Mouse (Mus musculus): Measurements from ENCODE around the gene Sptan1.
"Not testable (repeated sequence)": the region's sequence is repeated elsewhere in the genome, so short reads cannot be mapped to it uniquely, and the experiment has no call there.

Sptan1 gene

DNA sequence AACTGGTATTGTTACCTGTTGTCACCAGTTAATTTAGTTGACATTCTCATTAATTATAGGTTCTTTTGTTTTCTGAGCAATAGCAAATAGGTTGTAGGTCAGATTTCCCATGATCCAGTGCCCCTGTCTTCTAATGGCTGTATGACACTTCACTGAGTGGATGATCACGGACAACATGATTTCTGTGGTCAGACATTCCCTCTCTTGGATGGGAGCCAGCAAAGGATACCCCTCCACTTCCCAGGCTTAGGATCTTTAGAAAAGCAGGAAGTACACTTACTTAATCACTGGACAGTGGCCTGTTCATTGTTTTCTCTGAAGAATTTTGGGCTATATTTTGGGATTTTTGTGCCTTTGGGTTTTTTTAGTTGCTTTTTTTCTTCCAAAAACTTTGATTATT is 43.7 kb downstream of the Sptan1 start:
- no peak for DNase-seq (ENCODE audit: low spot score in 2 of 2)

- no peak for DNase-seq (ENCODE audit: low spot score in 2 of 2)
Observed at GRCm38 (mm10) chr2:30010840-30011281, 45.5 kb downstream of the Sptan1 start.

- no peak for DNase-seq (ENCODE audit: low spot score in 2 of 2)
Observed at GRCm38 (mm10) chr2:30014326-30014966, 49.1 kb downstream of the Sptan1 start.

- DNase-seq (ENCODE audit: low spot score in 2 of 2), result no peak
Observed at GRCm38 (mm10) chr2:30025454-30025853, 60.1 kb downstream of the Sptan1 start.

DNA sequence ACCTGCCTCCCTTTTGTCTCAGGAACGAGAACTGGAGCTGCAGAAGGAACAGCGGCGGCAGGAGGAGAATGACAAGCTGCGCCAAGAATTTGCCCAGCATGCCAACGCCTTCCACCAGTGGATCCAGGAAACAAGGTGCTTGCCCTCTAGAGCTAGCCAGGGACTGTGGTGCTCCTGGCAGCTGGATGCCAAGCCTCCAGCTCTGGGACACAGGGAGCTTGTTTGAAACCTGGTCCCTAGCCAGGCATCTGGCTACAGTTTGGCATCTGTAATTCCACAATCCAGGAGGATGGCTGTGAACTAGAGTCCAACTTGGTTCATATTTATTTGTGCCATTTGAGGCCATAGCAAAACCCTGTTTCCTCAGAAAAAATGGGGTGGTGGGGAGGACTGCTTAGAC is 61.6 kb downstream of the Sptan1 start:
- DNase-seq (ENCODE audit: low spot score in 2 of 2), result no peak

DNA sequence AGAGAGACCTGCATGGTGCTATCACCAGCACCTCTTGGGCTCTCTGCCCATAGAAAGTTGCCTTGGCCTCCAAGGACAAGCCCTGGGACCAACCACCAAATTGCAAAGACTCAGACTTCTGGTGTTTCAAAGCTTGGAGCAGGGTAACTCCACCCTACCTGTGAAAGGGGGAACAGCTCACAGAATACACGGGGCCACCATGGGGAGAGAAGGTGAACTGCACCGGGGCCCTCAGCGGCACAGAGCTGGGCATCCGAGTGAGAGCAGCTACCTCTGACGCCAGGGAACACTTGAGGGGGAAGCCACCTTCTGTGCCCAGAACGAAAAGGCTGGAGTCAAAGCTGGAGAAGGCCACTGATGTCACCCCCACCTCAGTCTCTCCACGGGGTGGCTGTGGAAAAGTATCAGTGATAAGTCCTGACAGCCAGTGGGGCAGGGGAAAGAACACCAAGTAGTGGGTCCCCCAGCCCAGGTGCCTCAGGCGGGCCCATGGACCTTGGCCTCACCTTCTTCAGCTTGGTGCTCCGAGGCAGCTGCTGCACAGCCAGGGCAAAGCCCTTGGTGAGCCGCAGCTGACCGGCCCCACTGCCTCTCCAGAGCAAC is 67.0 kb downstream of the Sptan1 start:
- peak in 1 of 2 experiments; percentile 24 for DNase-seq (ENCODE audit: low spot score in 2 of 2)

GRCm38 (mm10) chr2:30032957-30033356 is 67.6 kb downstream of the Sptan1 start:
- no peak for DNase-seq (ENCODE audit: low spot score in 2 of 2)

DNA sequence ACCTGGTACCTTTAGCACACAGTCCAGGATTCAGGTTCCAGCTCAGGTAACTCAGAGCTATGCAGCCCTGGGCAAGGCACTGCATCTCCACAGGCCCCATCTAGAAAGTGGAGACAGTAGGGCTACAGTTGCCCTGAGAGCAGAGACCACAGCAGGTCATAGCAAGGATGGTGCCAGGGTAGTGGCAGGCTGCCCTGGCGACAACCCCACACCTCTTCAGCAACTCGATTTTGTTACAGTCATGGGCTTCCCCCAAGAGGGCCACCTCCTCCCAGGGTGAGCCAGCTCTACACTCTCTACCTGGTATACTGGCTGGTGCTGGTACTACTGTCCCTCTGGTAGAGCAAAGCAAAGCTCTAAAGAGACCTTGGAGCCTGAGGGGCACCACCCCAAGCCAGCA is 72.4 kb downstream of the Sptan1 start:
- DNase-seq (ENCODE audit: low spot score in 2 of 2), result no peak

GRCm38 (mm10) chr2:30038370-30038769 is 73.0 kb downstream of the Sptan1 start:
- DNase-seq (ENCODE audit: low spot score in 2 of 2), result no peak

DNA sequence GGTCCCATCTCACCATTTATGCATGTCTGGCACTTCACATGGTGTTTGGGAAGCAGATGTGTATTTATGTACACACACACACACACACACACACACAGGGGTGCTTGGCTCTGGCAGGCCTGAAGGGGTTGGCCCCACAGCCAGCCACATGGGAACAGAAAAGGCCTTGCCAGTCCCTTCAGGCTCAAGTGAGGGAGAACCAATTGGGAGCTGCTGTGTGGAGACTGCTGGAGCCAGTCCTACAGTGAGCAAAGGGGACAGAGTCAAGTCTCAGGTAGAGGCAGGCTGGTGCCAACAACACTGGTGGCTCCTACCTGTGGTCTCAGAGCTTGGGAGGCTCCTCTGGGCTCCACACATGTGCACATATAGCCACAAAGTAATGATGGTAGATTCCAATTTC is 74.3 kb downstream of the Sptan1 start:
- no peak for DNase-seq (ENCODE audit: low spot score in 2 of 2)

- peak in 1 of 2 experiments; percentile 78 for DNase-seq (ENCODE audit: low spot score in 2 of 2)
Observed at GRCm38 (mm10) chr2:30042445-30042844, 77.1 kb downstream of the Sptan1 start.

DNA sequence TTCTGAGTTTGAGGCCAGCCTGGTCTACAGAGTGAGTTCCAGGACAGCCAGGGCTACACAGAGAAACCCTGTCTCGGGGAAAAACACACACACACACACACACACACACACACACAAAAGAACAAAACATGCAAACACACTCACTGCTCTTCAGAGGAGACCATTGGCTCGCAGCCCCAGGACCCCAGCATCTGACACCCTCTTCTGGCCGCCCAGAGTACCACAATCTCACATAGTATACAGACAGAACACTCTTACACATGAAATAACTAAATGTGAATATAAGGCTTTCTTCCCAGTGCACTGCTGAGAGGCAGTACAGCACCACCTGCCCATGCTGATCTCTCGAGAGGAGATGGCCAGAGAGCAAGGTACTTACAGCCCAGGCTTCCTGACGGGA is 79.2 kb downstream of the Sptan1 start:
- no peak for DNase-seq (ENCODE audit: low spot score in 2 of 2)

DNA sequence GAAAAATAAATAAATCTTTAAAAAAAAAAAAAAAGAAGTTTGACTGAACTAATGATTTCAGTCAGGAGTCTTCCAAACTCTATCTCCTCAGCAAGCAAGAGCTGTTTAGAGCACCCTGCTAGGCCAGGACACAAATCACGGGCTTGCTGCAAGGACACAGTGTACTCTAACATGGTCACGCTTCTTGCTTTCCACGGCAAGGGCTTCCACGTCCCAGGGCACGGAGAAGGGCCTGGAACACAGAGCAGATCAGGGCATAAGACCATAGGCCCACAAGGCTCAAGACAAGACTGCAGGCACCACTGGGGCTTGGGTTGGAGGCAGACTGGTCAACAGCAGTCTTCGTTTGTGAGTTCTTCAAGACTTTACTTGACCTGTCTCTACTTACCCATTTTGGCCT is 81.8 kb downstream of the Sptan1 start:
- DNase-seq (ENCODE audit: low spot score in 2 of 2), result no peak

GRCm38 (mm10) chr2:30048101-30048501 is 82.7 kb downstream of the Sptan1 start:
- no peak for DNase-seq (ENCODE audit: low spot score in 2 of 2)

- peak; percentile 91 to 98 for DNase-seq (ENCODE audit: low spot score in 2 of 2)
Observed at GRCm38 (mm10) chr2:30048699-30049388, 83.5 kb downstream of the Sptan1 start, which contains the start of gene Wdr34. Gene Wdr34, minus strand, starts transcription at chr2:30048881.

DNA sequence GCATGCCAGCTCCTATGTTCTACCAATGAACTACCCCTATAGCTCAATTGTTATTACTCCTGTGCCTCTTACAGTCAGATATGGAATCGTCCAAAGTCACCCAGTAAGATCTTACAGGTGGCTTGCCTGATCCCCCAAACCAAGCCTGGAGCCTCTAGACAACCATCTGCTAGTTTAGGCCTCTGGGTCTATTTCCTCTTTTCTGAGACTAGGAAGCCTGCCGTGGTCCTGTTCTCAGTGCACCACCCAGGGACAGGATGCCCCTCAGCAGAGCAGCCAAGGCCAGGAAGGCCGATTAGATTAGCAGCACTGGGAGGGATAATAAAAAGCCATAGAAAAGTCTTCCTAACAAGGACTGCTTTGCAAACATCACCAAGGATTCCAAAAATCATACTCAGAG is 84.5 kb downstream of the Sptan1 start:
- DNase-seq (ENCODE audit: low spot score in 2 of 2), result no peak

DNA sequence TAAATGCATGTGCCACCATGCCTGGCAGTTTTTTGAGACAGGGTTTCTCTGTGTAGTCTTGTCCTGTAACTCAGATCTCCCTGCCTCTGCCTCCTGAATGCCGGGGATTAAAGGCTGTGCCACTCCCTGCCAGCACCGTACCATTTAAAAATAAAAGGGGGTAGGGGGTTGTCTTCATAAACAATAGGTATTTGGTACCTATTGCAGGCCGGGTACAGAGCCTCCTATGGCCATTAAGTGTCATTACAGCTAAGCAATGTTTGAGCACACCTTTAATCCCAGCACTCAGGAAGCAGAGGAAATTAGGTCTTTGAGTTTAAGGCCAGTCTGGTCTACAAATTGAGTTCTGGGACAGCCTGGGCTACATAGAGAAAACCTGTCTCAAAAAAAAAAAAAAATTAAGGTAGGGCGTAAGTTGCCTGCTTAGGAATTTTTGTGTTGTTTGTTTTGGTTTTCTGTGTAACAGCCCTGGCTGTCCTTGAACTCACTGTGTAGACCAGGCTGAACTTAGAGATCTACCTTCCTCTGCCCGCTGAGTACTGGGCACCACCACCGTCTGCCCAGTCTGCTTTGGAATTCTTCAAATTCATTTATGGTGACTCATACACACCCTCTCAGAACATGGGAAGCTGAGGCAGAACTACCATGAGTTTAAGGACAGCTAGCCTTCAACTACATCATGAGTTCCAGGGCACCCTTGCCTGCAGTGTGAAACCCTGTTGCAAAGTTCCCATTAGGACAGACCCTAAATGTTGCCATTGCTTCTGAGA is 86.8 kb downstream of the Sptan1 start:
- no peak for DNase-seq (ENCODE audit: low spot score in 2 of 2)

GRCm38 (mm10) chr2:30055310-30055709 is 90.0 kb downstream of the Sptan1 start:
- not testable (repeated sequence) for DNase-seq (ENCODE audit: low spot score in 2 of 2)

- no peak for DNase-seq (ENCODE audit: low spot score in 2 of 2)
Observed at GRCm38 (mm10) chr2:30056736-30057135, 91.4 kb downstream of the Sptan1 start.

DNA sequence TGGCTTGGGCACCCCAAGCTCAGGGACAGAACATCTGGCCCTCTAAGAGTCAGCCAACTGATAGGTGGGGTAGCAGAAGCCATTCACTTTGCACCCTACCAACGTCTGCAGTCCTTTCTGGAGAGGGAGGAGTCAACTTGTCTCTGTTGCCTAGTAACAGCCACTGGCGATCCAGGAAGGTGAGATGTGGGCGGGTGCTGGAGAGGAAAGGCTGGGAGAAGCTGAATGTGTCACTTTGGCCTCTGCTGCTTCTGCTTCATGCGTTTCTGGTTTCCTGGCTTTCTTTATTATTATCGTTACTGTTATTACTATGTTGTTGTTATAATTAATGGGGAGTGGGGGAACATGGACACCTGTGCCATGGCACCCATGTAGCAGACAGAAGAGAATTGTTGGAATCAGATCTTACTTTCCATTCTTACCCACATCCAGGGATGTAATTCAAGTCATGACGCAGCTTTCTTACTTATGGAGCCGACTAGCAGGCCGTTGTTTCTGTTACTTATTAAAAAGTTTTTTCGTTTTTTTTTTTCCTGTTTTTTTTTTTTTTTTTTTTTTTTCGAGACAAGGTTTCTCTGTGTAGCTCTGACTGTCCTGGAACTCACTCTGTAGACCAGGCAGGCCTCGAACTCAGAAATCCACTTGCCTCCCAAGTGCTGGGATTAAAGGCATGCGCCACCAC is 92.0 kb downstream of the Sptan1 start, which contains the start of gene Set:
Gene Set (plus strand): TSS at position 156 of the 682 bp plus-strand sequence.
- DNase-seq (ENCODE audit: low spot score in 2 of 2), result no peak

- no peak for DNase-seq (ENCODE audit: low spot score in 2 of 2)
Observed at GRCm38 (mm10) chr2:30058418-30058817, 93.1 kb downstream of the Sptan1 start.
